Mouse (Mus musculus) embryonic fibroblast, embryonic 13.5 days (primary cell): ENCODE results near the gene Grk2. TPM values are rescaled to one million over a fixed set of nuclear protein-coding genes. Genes with fewer than 3 reads are reported as not detected.
A peak's percentile ranks its signal among the peaks of the same experiment; 100 is the strongest.

Source experiments
- H3K27ac ChIP-seq: 2 replicates; pipeline ENCODE4 v1.5.1; 2012; ENCODE audit warnings: low read length, control low read depth, inconsistent platforms; ENCODE audit not compliant: insufficient read depth
- H3K4me1 ChIP-seq: 2 replicates; pipeline ENCODE4 v1.6.1; 2011; ENCODE audit warnings: low read length; ENCODE audit not compliant: control insufficient read depth, insufficient read depth
- H3K4me3 ChIP-seq: 2 replicates; pipeline ENCODE4 v1.5.1; 2011; ENCODE audit warnings: mild to moderate bottlenecking, control low read depth, low read length; ENCODE audit not compliant: insufficient read depth
- CTCF ChIP-seq: IDR thresholded peaks from 2 replicates; pipeline ENCODE4 v1.5.1; 2011; ENCODE audit warnings: mild to moderate bottlenecking, control low read depth, low read length, moderate library complexity, borderline replicate concordance; ENCODE audit not compliant: insufficient read depth
- POLR2A ChIP-seq: IDR thresholded peaks from 2 replicates; pipeline ENCODE4 v1.6.1; 2011; ENCODE audit warnings: low read depth, mild to moderate bottlenecking, control low read depth, low read length, moderate library complexity
- polyA plus RNA-seq: library from polyadenylated mRNA; stranded (reverse); fragments of >200 nt; gene quantifications from 2 replicates; pipeline ENCODE4 v1.2.4, GENCODE M21; 2011; ENCODE audit warnings: low read depth; ENCODE audit not compliant: missing spikeins, insufficient read length

Gene Grk2
- polyA plus RNA-seq, 1 experiment = 41.6 TPM

- no peak overlapping the region for H3K4me3 ChIP-seq
- H3K4me1 ChIP-seq = no peaks in the 10 kb centered on the region
- no peak for TF ChIP-seq CTCF
- no peak for TF ChIP-seq POLR2A
- H3K27ac ChIP-seq = no peak overlapping the region
These were observed 25.6 kb downstream of the Grk2 start for GRCm38 (mm10) chr19:4280425-4280824.

- Histone ChIP-seq H3K4me1 (no peaks in the 10 kb centered on the region), H3K27ac (no peak overlapping the region), H3K4me3 (no peak overlapping the region)
- TF ChIP-seq CTCF (0 out of 2 replicates have a peak, but pooled peaks have one; percentile 12), POLR2A (no peak)
These were observed 26.5 kb downstream of the Grk2 start for GRCm38 (mm10) chr19:4279487-4279886.

GRCm38 (mm10) chr19:4270972-4271371 lies 35.0 kb downstream of the Grk2 start:
- no peak overlapping the region for H3K27ac ChIP-seq
- no peak overlapping the region for H3K4me3 ChIP-seq
- H3K4me1 ChIP-seq = no peaks in the 10 kb centered on the region
- TF ChIP-seq CTCF = no peak
- no peak for TF ChIP-seq POLR2A

DNA sequence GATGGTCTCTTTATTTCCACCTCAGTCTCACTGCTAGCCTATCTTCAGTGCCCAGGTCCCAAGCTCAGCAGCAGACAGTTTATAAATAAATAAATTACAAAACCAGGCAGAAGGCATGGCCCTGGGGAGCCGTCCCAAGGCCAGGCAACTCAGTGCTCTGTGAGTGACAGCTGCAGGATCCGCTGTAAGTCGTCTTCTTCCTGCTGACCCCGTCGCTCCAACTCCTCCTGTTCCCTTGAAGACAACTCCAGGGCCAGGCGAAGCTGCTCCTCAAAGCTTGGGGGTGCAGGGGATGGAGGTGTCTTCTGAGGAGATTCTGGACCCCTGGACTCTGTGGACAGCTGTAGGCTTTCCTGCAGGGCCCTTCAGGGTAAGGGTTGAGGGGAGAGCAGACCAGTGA lies 35.8 kb downstream of the Grk2 start:
- H3K4me1 ChIP-seq = no peaks in the 10 kb centered on the region
- TF ChIP-seq CTCF = no peak
- TF ChIP-seq POLR2A = no peak
- H3K4me3 ChIP-seq = no peak overlapping the region
- H3K27ac ChIP-seq = no peak overlapping the region

GRCm38 (mm10) chr19:4268566-4269361 lies 37.3 kb downstream of the Grk2 start, which contains the start of gene Ssh3:
Gene Ssh3 (minus strand): TSS chr19:4269180.
- TF ChIP-seq CTCF (no peak), POLR2A (peak; percentile 43)
- Histone ChIP-seq H3K27ac (no peak within 1 kb of the TSS), H3K4me1 (peaks cover 6% of the 10 kb centered on the region; the same call in 1 of the 2 replicates), H3K4me3 (peak within 1 kb of the TSS; percentile 45)

DNA sequence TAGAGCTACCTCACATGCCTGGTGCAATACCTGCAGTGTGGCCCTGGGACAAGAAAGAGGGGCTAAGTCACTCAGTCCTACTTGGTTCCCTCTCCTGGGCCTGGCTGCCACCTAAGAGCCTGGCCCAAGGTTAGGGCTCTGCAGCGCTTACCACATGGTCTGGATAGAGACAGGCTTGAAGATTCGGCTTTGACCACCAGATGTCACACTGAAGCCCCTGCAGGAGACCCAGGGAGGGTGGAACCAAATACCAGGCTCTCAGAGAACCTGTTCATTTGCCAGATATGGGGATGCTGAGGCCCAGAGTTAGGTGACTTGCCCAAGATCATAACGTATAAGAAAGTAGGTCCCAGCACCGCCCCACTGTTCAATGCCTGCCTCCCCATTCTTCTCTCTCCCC lies 40.1 kb downstream of the Grk2 start:
- H3K4me3 ChIP-seq = no peak overlapping the region
- no peak overlapping the region for H3K27ac ChIP-seq
- TF ChIP-seq CTCF (no peak), POLR2A (no peak)
- peaks cover 6% of the 10 kb centered on the region; the same call in 1 of the 2 replicates for H3K4me1 ChIP-seq

- Histone ChIP-seq H3K4me1 (peaks cover 6% of the 10 kb centered on the region; the same call in 1 of the 2 replicates), H3K27ac (peak overlapping the region; percentile 4; the same call in 1 of the 2 replicates), H3K4me3 (no peak overlapping the region)
- TF ChIP-seq POLR2A (no peak), CTCF (no peak)
These were observed 41.7 kb downstream of the Grk2 start for GRCm38 (mm10) chr19:4264171-4264780.

- Histone ChIP-seq H3K4me1 (peaks cover 6% of the 10 kb centered on the region; the same call in 1 of the 2 replicates), H3K4me3 (no peak overlapping the region), H3K27ac (peak overlapping the region; percentile 4; the same call in 1 of the 2 replicates)
- TF ChIP-seq CTCF (no peak), POLR2A (no peak)
These were observed 42.3 kb downstream of the Grk2 start for GRCm38 (mm10) chr19:4263702-4264101.

DNA sequence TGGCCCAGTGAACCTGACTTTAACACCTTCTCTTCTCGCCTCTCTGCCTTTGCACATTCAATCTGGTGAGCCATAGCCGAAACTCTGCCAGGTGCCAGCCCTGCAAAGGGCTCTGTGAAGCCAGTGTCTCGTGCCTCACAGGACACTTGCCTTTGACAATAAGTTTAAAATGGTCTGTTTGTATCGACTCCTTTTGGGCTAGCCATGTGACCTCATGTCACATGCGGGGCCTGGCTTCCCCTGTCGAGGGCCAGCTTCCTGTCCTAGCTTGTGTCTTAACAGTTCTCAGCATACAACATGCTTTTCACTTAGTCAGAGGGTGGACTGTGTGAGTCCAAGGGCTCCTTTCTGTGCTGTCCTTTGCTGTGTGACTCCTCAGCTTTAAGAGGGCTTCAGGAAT lies 43.3 kb downstream of the Grk2 start:
- Histone ChIP-seq H3K27ac (no peak overlapping the region), H3K4me3 (no peak overlapping the region), H3K4me1 (peaks cover 6% of the 10 kb centered on the region; the same call in 1 of the 2 replicates)
- TF ChIP-seq CTCF (no peak), POLR2A (no peak)

DNA sequence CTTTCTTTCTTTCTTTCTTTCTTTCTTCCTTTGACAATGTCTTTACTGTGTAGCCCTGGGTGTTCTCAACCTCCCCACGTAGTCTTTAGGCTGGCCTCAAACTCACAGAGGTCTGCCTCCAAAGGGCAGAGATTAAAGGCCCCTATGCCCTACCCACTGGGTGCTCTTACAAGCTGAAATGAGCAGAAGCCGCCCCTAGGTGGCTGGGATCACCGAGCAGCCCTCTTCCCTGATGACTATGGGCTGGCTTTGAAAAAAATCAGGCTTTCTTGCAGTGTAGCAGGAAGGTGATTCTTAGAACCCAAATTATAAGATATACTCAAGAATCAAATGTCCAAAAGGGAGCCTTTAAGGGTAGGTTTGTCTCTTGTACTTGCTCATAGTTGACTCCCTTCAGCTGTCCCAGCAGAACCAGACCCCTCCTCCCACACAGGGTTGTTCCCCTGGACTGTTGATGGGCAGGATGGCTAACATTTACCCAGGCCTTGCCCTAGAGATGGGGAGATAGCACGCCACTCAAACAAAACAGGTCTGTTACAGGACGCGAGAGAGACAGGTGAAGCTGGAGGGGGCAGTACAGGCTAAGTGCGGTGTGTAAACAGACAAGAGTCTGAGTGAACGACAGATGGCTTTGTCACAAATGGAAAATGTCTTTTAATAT lies 44.9 kb downstream of the Grk2 start:
- H3K27ac ChIP-seq = no peak overlapping the region
- no peak for TF ChIP-seq POLR2A
- no peak for TF ChIP-seq CTCF
- H3K4me3 ChIP-seq = no peak overlapping the region
- peaks cover 6% of the 10 kb centered on the region; the same call in 1 of the 2 replicates for H3K4me1 ChIP-seq
